Mouse (Mus musculus): ENCODE data around the gene Tspan1. TPM values are rescaled to one million over a fixed set of nuclear protein-coding genes. Genes with fewer than 3 reads are reported as not detected.
A peak's percentile ranks its signal among the peaks of the same experiment; 100 is the strongest.

Gene Tspan1
- polyA plus RNA-seq, 1 experiment from 2014 or later: 0.19 TPM

GRCm38 (mm10) chr4:116192286-116192835 lies 25.0 kb upstream of the Tspan1 start:
- H3K9me3 ChIP-seq (ENCODE audit: control insufficient read depth, low read length): no peaks in the 10 kb centered on the region
- no peaks in the 10 kb centered on the region for H3K4me1 ChIP-seq (replicated peaks; ENCODE audit: control insufficient read depth, insufficient read depth, low read length)
- H3K9ac ChIP-seq (ENCODE audit: low read length): no peak overlapping the region
- no peaks in the 10 kb centered on the region for H3K36me3 ChIP-seq (ENCODE audit: control insufficient read depth, insufficient read depth, low read length)
- DNase-seq (ENCODE audit: low spot score): no peak
- H3K27ac ChIP-seq (ENCODE audit: low read depth, low read length): no peak overlapping the region
- 70% methylated on average over 4 of the region's 4 CpGs for WGBS
- no peak overlapping the region for H3K4me3 ChIP-seq (ENCODE audit: low read depth, low read length)
- ATAC-seq (replicated peaks; ENCODE audit: low FRiP score): no peak
- H3K27me3 ChIP-seq (ENCODE audit: control insufficient read depth, insufficient read depth, low read length): no peaks in the 10 kb centered on the region
- no peak overlapping the region for H3K4me2 ChIP-seq (ENCODE audit: low read depth, low read length, severe bottlenecking)

- no peak for DNase-seq (ENCODE audit: low spot score)
- WGBS: 94% methylated on average over 4 of the region's 4 CpGs
- H3K9ac ChIP-seq (ENCODE audit: low read length): no peak overlapping the region
- no peaks in the 10 kb centered on the region for H3K9me3 ChIP-seq (ENCODE audit: control insufficient read depth, low read length)
- no peak for ATAC-seq (replicated peaks; ENCODE audit: low FRiP score)
- H3K27me3 ChIP-seq (ENCODE audit: control insufficient read depth, insufficient read depth, low read length): no peaks in the 10 kb centered on the region
- no peak overlapping the region for H3K4me2 ChIP-seq (ENCODE audit: low read depth, low read length, severe bottlenecking)
- H3K4me1 ChIP-seq (replicated peaks; ENCODE audit: control insufficient read depth, insufficient read depth, low read length): peaks cover 4% of the 10 kb centered on the region; the same call in 1 of the 2 replicates
- H3K36me3 ChIP-seq (ENCODE audit: control insufficient read depth, insufficient read depth, low read length): no peaks in the 10 kb centered on the region
- no peak overlapping the region for H3K27ac ChIP-seq (ENCODE audit: low read depth, low read length)
- no peak overlapping the region for H3K4me3 ChIP-seq (ENCODE audit: low read depth, low read length)
These were observed 17.7 kb upstream of the Tspan1 start for GRCm38 (mm10) chr4:116185083-116185482.

- Histone ChIP-seq H3K9me3 (ENCODE audit: control insufficient read depth, low read length) (no peaks in the 10 kb centered on the region), H3K9ac (ENCODE audit: low read length) (peak overlapping the region; percentile 47), H3K27ac (ENCODE audit: low read depth, low read length) (no peak overlapping the region), H3K36me3 (ENCODE audit: control insufficient read depth, insufficient read depth, low read length) (no peaks in the 10 kb centered on the region), H3K4me2 (ENCODE audit: low read depth, low read length, severe bottlenecking) (peak overlapping the region; percentile 31; the same call in 1 of the 2 replicates), H3K27me3 (ENCODE audit: control insufficient read depth, insufficient read depth, low read length) (no peaks in the 10 kb centered on the region), H3K4me1 (replicated peaks; ENCODE audit: control insufficient read depth, insufficient read depth, low read length) (peaks cover 4% of the 10 kb centered on the region; the same call in 1 of the 2 replicates), H3K4me3 (ENCODE audit: low read depth, low read length) (0 out of 2 replicates have a peak overlapping the region, but pooled peaks have one; percentile 2)
- WGBS: 5% methylated on average over 12 of the region's 12 CpGs
- no peak for ATAC-seq (replicated peaks; ENCODE audit: low FRiP score)
- DNase-seq (ENCODE audit: low spot score): no peak
These were observed 15.3 kb upstream of the Tspan1 start for GRCm38 (mm10) chr4:116182745-116183144.

- H3K4me1 ChIP-seq (replicated peaks; ENCODE audit: control insufficient read depth, insufficient read depth, low read length): peaks cover 4% of the 10 kb centered on the region; the same call in 1 of the 2 replicates
- no peak overlapping the region for H3K27ac ChIP-seq (ENCODE audit: low read depth, low read length)
- DNase-seq (ENCODE audit: low spot score): no peak
- H3K9me3 ChIP-seq (ENCODE audit: control insufficient read depth, low read length): no peaks in the 10 kb centered on the region
- no peak overlapping the region for H3K4me2 ChIP-seq (ENCODE audit: low read depth, low read length, severe bottlenecking)
- WGBS: 13% methylated on average over 3 of the region's 3 CpGs
- ATAC-seq (replicated peaks; ENCODE audit: low FRiP score): no peak
- no peak overlapping the region for H3K4me3 ChIP-seq (ENCODE audit: low read depth, low read length)
- no peak overlapping the region for H3K9ac ChIP-seq (ENCODE audit: low read length)
- no peaks in the 10 kb centered on the region for H3K36me3 ChIP-seq (ENCODE audit: control insufficient read depth, insufficient read depth, low read length)
- no peaks in the 10 kb centered on the region for H3K27me3 ChIP-seq (ENCODE audit: control insufficient read depth, insufficient read depth, low read length)
These were observed 14.7 kb upstream of the Tspan1 start for GRCm38 (mm10) chr4:116182079-116182478.

- Histone ChIP-seq H3K27ac (ENCODE audit: low read depth, low read length) (0 out of 2 replicates have a peak overlapping the region, but pooled peaks have one; percentile 31), H3K36me3 (ENCODE audit: control insufficient read depth, insufficient read depth, low read length) (no peaks in the 10 kb centered on the region), H3K9me3 (ENCODE audit: control insufficient read depth, low read length) (no peaks in the 10 kb centered on the region), H3K4me1 (replicated peaks; ENCODE audit: control insufficient read depth, insufficient read depth, low read length) (peaks cover 3% of the 10 kb centered on the region; the same call in 1 of the 2 replicates), H3K27me3 (ENCODE audit: control insufficient read depth, insufficient read depth, low read length) (no peaks in the 10 kb centered on the region), H3K4me3 (ENCODE audit: low read depth, low read length) (no peak overlapping the region), H3K4me2 (ENCODE audit: low read depth, low read length, severe bottlenecking) (no peak overlapping the region), H3K9ac (ENCODE audit: low read length) (no peak overlapping the region)
- ATAC-seq (replicated peaks; ENCODE audit: low FRiP score): no peak
- 25% methylated on average over 5 of the region's 5 CpGs for WGBS
- DNase-seq (ENCODE audit: low spot score): no peak
These were observed 9.7 kb upstream of the Tspan1 start for GRCm38 (mm10) chr4:116177140-116177539.

GRCm38 (mm10) chr4:116176543-116176988 lies 9.2 kb upstream of the Tspan1 start:
- peaks cover 3% of the 10 kb centered on the region; the same call in 1 of the 2 replicates for H3K4me1 ChIP-seq (replicated peaks; ENCODE audit: control insufficient read depth, insufficient read depth, low read length)
- no peaks in the 10 kb centered on the region for H3K27me3 ChIP-seq (ENCODE audit: control insufficient read depth, insufficient read depth, low read length)
- WGBS: 37% methylated on average over 10 of the region's 10 CpGs
- no peaks in the 10 kb centered on the region for H3K9me3 ChIP-seq (ENCODE audit: control insufficient read depth, low read length)
- H3K4me2 ChIP-seq (ENCODE audit: low read depth, low read length, severe bottlenecking): 0 out of 2 replicates have a peak overlapping the region, but pooled peaks have one; percentile 8
- ATAC-seq (replicated peaks; ENCODE audit: low FRiP score) (no peak), DNase-seq (ENCODE audit: low spot score) (peak; percentile 68)
- no peak overlapping the region for H3K9ac ChIP-seq (ENCODE audit: low read length)
- H3K4me3 ChIP-seq (ENCODE audit: low read depth, low read length): no peak overlapping the region
- peak overlapping the region; percentile 31 for H3K27ac ChIP-seq (ENCODE audit: low read depth, low read length)
- no peaks in the 10 kb centered on the region for H3K36me3 ChIP-seq (ENCODE audit: control insufficient read depth, insufficient read depth, low read length)

GRCm38 (mm10) chr4:116175711-116176542 lies 8.5 kb upstream of the Tspan1 start:
- no peak overlapping the region for H3K4me2 ChIP-seq (ENCODE audit: low read depth, low read length, severe bottlenecking)
- H3K4me3 ChIP-seq (ENCODE audit: low read depth, low read length): no peak overlapping the region
- ATAC-seq (replicated peaks; ENCODE audit: low FRiP score) (no peak), DNase-seq (ENCODE audit: low spot score) (no peak)
- H3K9me3 ChIP-seq (ENCODE audit: control insufficient read depth, low read length): no peaks in the 10 kb centered on the region
- no peaks in the 10 kb centered on the region for H3K36me3 ChIP-seq (ENCODE audit: control insufficient read depth, insufficient read depth, low read length)
- H3K27me3 ChIP-seq (ENCODE audit: control insufficient read depth, insufficient read depth, low read length): no peaks in the 10 kb centered on the region
- peak overlapping the region; percentile 31; the same call in 1 of the 2 replicates for H3K27ac ChIP-seq (ENCODE audit: low read depth, low read length)
- H3K9ac ChIP-seq (ENCODE audit: low read length): no peak overlapping the region
- peaks cover 3% of the 10 kb centered on the region; the same call in 1 of the 2 replicates for H3K4me1 ChIP-seq (replicated peaks; ENCODE audit: control insufficient read depth, insufficient read depth, low read length)
- 71% methylated on average over 7 of the region's 7 CpGs for whole genome bisulfite sequencing

- ATAC-seq (replicated peaks; ENCODE audit: low FRiP score): no peak
- H3K9me3 ChIP-seq (ENCODE audit: control insufficient read depth, low read length): no peaks in the 10 kb centered on the region
- no peaks in the 10 kb centered on the region for H3K27me3 ChIP-seq (ENCODE audit: control insufficient read depth, insufficient read depth, low read length)
- H3K9ac ChIP-seq (ENCODE audit: low read length): no peak overlapping the region
- DNase-seq (ENCODE audit: low spot score): no peak
- no peak overlapping the region for H3K4me3 ChIP-seq (ENCODE audit: low read depth, low read length)
- H3K4me2 ChIP-seq (ENCODE audit: low read depth, low read length, severe bottlenecking): no peak overlapping the region
- no peaks in the 10 kb centered on the region for H3K36me3 ChIP-seq (ENCODE audit: control insufficient read depth, insufficient read depth, low read length)
- H3K4me1 ChIP-seq (replicated peaks; ENCODE audit: control insufficient read depth, insufficient read depth, low read length): peaks cover 3% of the 10 kb centered on the region; the same call in 1 of the 2 replicates
- H3K27ac ChIP-seq (ENCODE audit: low read depth, low read length): no peak overlapping the region
These were observed 7.7 kb upstream of the Tspan1 start for GRCm38 (mm10) chr4:116175136-116175535.
